Mouse (Mus musculus) liver, embryonic 14.5 days (tissue): Measurements from ENCODE around the gene C9orf72. TPM values are rescaled to one million over a fixed set of nuclear protein-coding genes. Genes with fewer than 3 reads are reported as not detected.

Experiments
- ATAC-seq: fragments of 200-750 bp; cut with Nextera tagmentation; 2 replicates; pipeline ENCODE4 v1.8.0; 2017; ENCODE audit warnings: moderate number of reproducible peaks, mild to moderate bottlenecking, moderate library complexity; ENCODE audit not compliant: insufficient read depth
- DNase-seq, 3 experiments: peaks; one replicate each; pipeline ENCODE4 v3.0.0-alpha.2; 2012 to 2013; ENCODE audit warnings: low read depth in 3 of 3, low spot score in 3 of 3
- H3K27ac ChIP-seq: fragments of 300-500 bp; sonication (generic); 2 replicates; pipeline ENCODE4 v1.5.1; 2014; ENCODE audit warnings: moderate library complexity, mild to moderate bottlenecking, control low read depth, inconsistent platforms
- H3K27me3 ChIP-seq: fragments of 300-500 bp; sonication (generic); 2 replicates; pipeline ENCODE4 v1.6.1; 2014; ENCODE audit warnings: mild to moderate bottlenecking, low read length, moderate library complexity; ENCODE audit not compliant: control insufficient read depth, insufficient read depth
- H3K36me3 ChIP-seq: fragments of 300-500 bp; sonication (generic); replicated peaks from 2 replicates; pipeline ENCODE4 v1.6.1; 2014; ENCODE audit warnings: low read depth; ENCODE audit not compliant: control insufficient read depth, insufficient read depth
- H3K4me1 ChIP-seq, 2 experiments: fragments of 200-500 bp in 1 of 2; fragments of 300-500 bp in 1 of 2; sonication (generic) in 1 of 2; replicated peaks; 2 replicates each; pipeline ENCODE4 v1.6.1; 2012 to 2014; ENCODE audit warnings: antibody characterized with exemption in 1 of 2, inconsistent platforms in 1 of 2, low read length in 1 of 2; ENCODE audit not compliant: control insufficient read depth in 2 of 2, insufficient read depth in 2 of 2
- H3K4me2 ChIP-seq: fragments of 300-500 bp; sonication (generic); 2 replicates; pipeline ENCODE4 v1.6.1; 2014; ENCODE audit warnings: low read depth, mild to moderate bottlenecking, control low read depth, moderate library complexity
- H3K4me3 ChIP-seq, 2 experiments: fragments of 200-500 bp in 1 of 2; fragments of 300-500 bp in 1 of 2; sonication (generic) in 1 of 2; 2 replicates each; pipeline ENCODE4 v1.5.1; 2012 to 2014; ENCODE audit warnings: low read depth in 2 of 2, low read length in 2 of 2, mild to moderate bottlenecking in 2 of 2, control low read depth in 1 of 2, inconsistent platforms in 1 of 2, moderate library complexity in 1 of 2; ENCODE audit not compliant: insufficient read depth in 1 of 2
- H3K9ac ChIP-seq: fragments of 300-500 bp; sonication (generic); replicated peaks from 2 replicates; pipeline ENCODE4 v1.6.1; 2014; ENCODE audit warnings: mild to moderate bottlenecking, control low read depth, moderate library complexity
- H3K9me3 ChIP-seq: fragments of 300-500 bp; sonication (generic); 2 replicates; pipeline ENCODE4 v1.6.1; 2016; ENCODE audit warnings: low read length, mixed read lengths; ENCODE audit not compliant: control insufficient read depth
- CTCF ChIP-seq: IDR thresholded peaks from 2 replicates; pipeline ENCODE4 v1.5.1; 2016; ENCODE audit warnings: antibody characterized with exemption, low read depth, control low read depth
- EP300 ChIP-seq: IDR thresholded peaks from 2 replicates; pipeline ENCODE4 v1.6.1; 2016; ENCODE audit warnings: antibody characterized with exemption, low read depth
- WGBS: fragments of 180-500 bp; shearing (Covaris S2); extraction: QIAGEN DNeasy Blood & Tissue Kit; methylation state at CpG from one replicate; pipeline ENCODE4 v1.1.7; 2014; ENCODE audit not compliant: insufficient replicate concordance; 5-methylcytosine and 5-hydroxymethylcytosine counted together
- polyA plus RNA-seq, 2 experiments: library from polyadenylated mRNA; depleted of rRNA in 1 of 2; stranded (reverse) in 1 of 2; unstranded in 1 of 2; fragments of >200 nt; fragmentation: Nextera tagmentation in 1 of 2; extraction: Ambion mirVana in 1 of 2; gene quantifications; 2 replicates each; pipeline versions ENCODE4 v1.2.1 to v1.2.3; 2012 to 2014

Gene C9orf72
- polyA plus RNA-seq, 2 experiments, result 3.0 TPM

DNA sequence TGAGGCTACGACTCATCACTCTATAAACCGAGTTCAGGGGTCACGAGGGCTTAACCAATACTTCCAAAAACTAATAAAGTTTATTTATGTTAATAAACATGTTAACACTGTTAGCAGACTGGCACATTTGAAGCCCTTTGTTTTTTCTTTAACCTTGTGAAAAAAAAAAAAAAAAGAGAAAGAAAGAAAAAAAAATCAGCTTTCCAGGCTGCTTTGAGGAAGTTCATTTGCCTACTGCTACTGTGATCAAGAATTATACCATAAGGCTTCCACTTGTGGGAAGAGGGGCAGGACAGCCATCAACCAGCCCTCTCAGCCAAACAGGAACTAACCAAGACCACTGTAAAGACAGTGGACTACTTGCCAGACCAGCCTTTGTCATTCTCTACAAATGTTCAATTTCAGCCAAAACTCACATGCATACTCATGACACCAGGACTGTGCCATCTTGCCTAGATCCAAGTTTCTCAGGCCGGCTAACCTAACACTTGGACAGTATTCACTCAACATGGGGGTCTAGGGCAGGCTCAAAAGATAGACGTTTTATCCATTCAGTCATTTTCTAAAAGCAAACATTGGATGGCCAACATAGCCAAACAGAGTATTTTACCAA lies 2.5 kb downstream of the C9orf72 start:
- WGBS, result 62% methylated on average over 5 of the region's 5 CpGs
- Histone ChIP-seq H3K9ac (no peak overlapping the region), H3K4me2 (no peak overlapping the region), H3K4me1 (peaks cover 11 to 16% of the 10 kb centered on the region in 2 experiments), H3K9me3 (no peaks in the 10 kb centered on the region), H3K27ac (no peak overlapping the region), H3K4me3 (no peak overlapping the region), H3K27me3 (no peaks in the 10 kb centered on the region), H3K36me3 (no peaks in the 10 kb centered on the region)
- no peak for ATAC-seq
- no peak for DNase-seq
- TF ChIP-seq CTCF (no peak), EP300 (no peak)

DNA sequence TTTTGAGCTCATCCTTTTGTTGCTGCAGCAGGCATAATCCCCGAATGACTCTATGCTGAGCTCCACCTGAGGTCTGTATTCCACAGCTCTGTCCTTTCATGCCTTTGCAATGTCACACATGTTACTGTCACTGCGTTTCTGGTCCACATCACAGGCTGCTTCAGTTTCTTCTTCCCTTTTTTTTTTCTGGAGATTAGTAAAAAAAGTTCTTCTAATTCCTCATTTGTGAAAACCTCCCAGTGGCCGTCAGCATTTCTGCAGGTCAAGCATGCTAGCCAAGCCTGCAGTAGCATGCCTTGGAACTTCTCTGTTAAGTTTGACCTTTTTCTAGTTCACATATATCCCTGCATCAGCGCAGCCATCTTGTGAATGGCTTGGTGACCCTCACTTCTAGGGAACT lies 4.1 kb downstream of the C9orf72 start:
- Histone ChIP-seq H3K27ac (no peak overlapping the region), H3K9ac (no peak overlapping the region), H3K27me3 (no peaks in the 10 kb centered on the region), H3K9me3 (no peaks in the 10 kb centered on the region), H3K4me1 (peaks cover 9 to 15% of the 10 kb centered on the region in 2 experiments), H3K4me3 (no peak overlapping the region), H3K4me2 (no peak overlapping the region), H3K36me3 (no peaks in the 10 kb centered on the region)
- WGBS, result 50% methylated on average over 4 of the region's 4 CpGs
- DNase-seq (no peak), ATAC-seq (no peak)
- TF ChIP-seq EP300 (no peak), CTCF (no peak)

DNA sequence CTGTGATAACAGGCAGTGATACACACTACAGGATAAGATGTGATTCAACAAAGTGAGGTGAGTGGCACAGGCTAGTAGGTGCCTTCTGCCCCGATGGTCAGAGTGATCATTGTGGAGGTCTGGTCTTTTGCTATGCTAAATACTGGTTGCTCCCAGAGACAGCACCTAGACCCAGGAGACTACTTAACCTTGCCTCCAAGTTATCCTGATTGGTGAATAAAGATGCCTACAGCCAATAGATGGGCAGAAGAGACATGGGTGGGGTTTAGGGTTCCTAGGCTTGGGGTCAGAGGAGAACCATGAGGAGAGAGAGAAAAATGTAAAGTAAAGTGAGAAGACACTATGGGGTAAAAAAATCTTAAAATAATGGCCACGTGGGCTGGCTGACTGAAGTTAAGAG lies 4.8 kb downstream of the C9orf72 start:
- DNase-seq (no peak), ATAC-seq (no peak)
- Histone ChIP-seq H3K27me3 (no peaks in the 10 kb centered on the region), H3K4me1 (peaks cover 8 to 14% of the 10 kb centered on the region in 2 experiments), H3K9me3 (no peaks in the 10 kb centered on the region), H3K36me3 (no peaks in the 10 kb centered on the region), H3K9ac (no peak overlapping the region), H3K27ac (no peak overlapping the region), H3K4me3 (no peak overlapping the region), H3K4me2 (no peak overlapping the region)
- 55% methylated on average over 2 of the region's 2 CpGs for WGBS
- TF ChIP-seq EP300, result no peak
- TF ChIP-seq CTCF, result no peak

DNA sequence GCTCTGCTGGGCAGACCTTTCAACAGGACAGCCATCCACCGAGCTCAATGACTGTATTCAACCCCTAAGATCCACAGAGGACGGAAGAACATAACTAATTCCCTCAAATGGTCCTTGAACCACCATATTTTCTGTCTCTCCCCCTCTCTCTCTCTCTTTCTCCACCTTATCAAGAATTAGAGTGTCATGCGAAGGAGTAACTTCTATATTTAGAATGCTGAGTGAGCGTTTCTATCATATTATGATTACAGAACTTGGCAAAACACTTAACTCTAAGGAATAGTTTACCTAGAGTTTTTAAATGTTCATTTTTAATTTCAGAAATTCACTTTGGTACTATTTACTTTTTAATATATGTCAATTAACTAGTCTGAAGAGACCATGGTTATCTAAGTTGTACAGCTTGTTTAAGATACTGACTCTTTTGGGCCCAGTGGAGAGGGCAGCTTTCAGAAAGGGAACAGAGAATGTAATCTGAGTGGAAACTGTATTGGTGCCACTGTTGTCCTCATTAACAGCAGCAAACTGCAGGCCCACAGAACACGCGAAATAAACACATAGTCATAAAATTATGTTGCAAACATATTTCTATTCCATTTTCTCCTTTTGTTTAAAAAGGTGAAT lies 5.8 kb downstream of the C9orf72 start:
- Histone ChIP-seq H3K9ac (no peak overlapping the region), H3K4me2 (no peak overlapping the region), H3K36me3 (no peaks in the 10 kb centered on the region), H3K4me3 (no peak overlapping the region), H3K27me3 (no peaks in the 10 kb centered on the region), H3K4me1 (peaks cover 8 to 14% of the 10 kb centered on the region in 2 experiments), H3K9me3 (no peaks in the 10 kb centered on the region), H3K27ac (no peak overlapping the region)
- ATAC-seq (no peak; the same call in 1 of the 2 replicates), DNase-seq (no peak)
- WGBS, result 38% methylated on average over 6 of the region's 6 CpGs
- TF ChIP-seq EP300, result no peak
- no peak for TF ChIP-seq CTCF

DNA sequence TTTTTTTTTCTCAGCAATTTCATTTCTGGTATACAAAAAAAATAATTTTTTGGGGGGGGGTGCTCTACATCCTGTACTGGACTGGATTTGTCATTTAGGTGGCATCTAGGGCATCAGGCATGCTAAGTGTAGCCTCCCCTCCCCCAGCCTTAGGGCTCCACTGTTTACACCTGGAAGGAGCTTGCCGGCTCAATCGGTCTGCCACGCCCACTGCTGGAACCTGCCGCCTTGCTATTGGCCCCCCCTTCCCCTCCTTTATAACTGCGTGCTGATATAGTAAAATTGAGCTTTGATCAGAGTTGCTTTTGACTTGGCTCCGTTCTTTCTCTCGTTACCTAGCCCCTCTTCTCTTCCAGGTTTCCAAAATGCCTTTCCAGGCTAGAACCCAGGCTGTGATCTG lies 21.3 kb downstream of the C9orf72 start:
- 61% methylated on average over 7 of the region's 7 CpGs for WGBS
- DNase-seq, result no peak

More for the DNA sequence above, 21.3 kb downstream of the C9orf72 start:
- Histone ChIP-seq H3K4me1 (no peaks in the 10 kb centered on the region), H3K9ac (no peak overlapping the region), H3K9me3 (no peaks in the 10 kb centered on the region), H3K36me3 (no peaks in the 10 kb centered on the region), H3K27ac (no peak overlapping the region), H3K27me3 (no peaks in the 10 kb centered on the region), H3K4me3 (no peak overlapping the region), H3K4me2 (no peak overlapping the region)
- no peak for ATAC-seq
- TF ChIP-seq CTCF, result no peak
- TF ChIP-seq EP300, result no peak
